Mouse (Mus musculus): ENCODE results near the gene Cwf19l1.

DNA sequence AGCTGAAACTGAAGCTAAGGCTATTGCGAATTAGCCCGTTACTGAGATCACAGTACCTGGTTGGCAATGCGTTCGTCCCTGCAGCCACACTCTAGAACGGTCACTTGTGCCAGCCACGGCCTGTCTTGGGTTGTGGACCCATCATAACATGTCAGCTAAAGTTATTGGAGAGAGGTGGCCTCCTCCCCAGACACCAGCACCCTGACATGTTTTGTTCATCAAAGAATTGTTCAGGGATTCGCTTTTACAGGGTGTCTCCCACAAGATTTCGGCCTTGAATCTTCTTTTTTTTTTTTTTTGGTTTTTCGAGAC, 10.8 kb upstream of the Cwf19l1 start:
- TF ChIP-seq POLR2A (IDR thresholded peaks at IDR 0.05; ENCODE audit: low read depth, low read length) (no peak), CTCF (conservative IDR thresholded peaks at IDR 0.05; ENCODE audit: insufficient read depth, insufficient read length, low read depth, low read length) (no peak)

Measured in kidney, adult 2 months (tissue).